ENCODE assay signal across 7 mouse cellular contexts in the genomic region with DNA sequence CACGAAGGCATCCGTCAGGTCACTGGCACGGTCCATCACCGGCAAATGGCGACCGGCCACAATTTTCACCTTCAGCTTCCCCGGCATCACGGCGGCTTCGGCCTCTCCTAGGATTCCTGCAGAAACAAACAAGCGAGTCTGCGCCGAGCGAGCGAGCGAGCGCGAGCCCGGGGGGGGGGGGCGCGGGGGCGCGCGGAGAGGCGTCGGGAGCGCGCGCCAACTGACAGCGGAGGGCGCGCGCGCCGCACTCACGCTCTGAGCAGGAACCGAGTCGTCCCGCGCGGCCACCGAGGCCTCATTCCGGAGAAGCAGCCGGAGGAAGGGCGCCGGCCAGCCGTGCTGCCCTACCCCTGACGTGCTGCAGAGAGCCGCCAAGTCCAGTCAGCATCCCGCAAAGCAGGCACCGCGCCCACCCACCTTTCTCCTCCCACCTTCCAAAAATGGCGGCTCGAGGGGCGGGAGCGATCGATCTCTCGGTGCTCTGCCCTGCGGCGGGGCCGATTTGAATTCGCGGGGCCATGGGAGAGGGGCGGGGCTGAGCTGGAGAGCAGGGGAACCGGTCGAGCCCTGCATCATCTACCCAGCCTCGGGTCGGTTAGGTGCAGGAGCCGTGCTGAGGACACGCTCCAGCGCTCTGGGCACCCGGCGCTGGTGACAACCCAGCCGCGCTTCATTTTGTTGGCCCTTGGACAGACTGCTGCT. TPM values are rescaled to one million over a fixed set of nuclear protein-coding genes. Genes with fewer than 3 reads are reported as not detected.
DNase-seq lines count a peak whose midpoint lies in the region; ATAC-seq lines count a peak whose summit lies in the region.

A gene (minus strand): TSS at position 461 of the 702 bp plus-strand sequence.

- no peaks in the 10 kb centered on the region for H3K4me1 ChIP-seq in embryonic facial prominence, embryonic 11.5 days (ENCODE audit: control insufficient read depth, insufficient read depth, low read length)
- 0 out of 2 replicates have a peak, but pooled peaks cover 2% of the 10 kb centered on the region for H3K4me1 ChIP-seq in limb, embryonic 11.5 days (ENCODE audit: control insufficient read depth, insufficient read depth, low read length)
- peaks cover 16% of the 10 kb centered on the region for H3K4me1 ChIP-seq in midbrain, embryonic 14.5 days (ENCODE audit: control insufficient read depth, insufficient read depth, low read length)

- peak; percentile 99 for DNase-seq in adrenal gland, postnatal 14 days
- DNase-seq in embryonic facial prominence, embryonic 11.5 days (ENCODE audit: low spot score), result peak; percentile 97
- peak; percentile 98 for DNase-seq in kidney, adult 18-20 months
- DNase-seq in limb, embryonic 11.5 days (ENCODE audit: low spot score), result peak; percentile 99
- peak; percentile 98 for DNase-seq in midbrain, embryonic 14.5 days
- peak; percentile 92 to 95 for DNase-seq in spleen, adult 18-20 months

- under 1% methylated on average over 65 of the region's 75 CpGs for WGBS in embryonic facial prominence, embryonic 11.5 days
- under 1% methylated on average over 74 of the region's 75 CpGs for WGBS in limb, embryonic 11.5 days
- WGBS in midbrain, embryonic 14.5 days, result under 1% methylated on average over 75 of the region's 75 CpGs

- H3K4me2 ChIP-seq in embryonic facial prominence, embryonic 11.5 days (ENCODE audit: low read depth, low read length), result peak within 1 kb of the TSS; percentile 76
- peak within 1 kb of the TSS; percentile 76 for H3K4me2 ChIP-seq in limb, embryonic 11.5 days (ENCODE audit: low read depth, severe bottlenecking)
- peak within 1 kb of the TSS; percentile 76 for H3K4me2 ChIP-seq in midbrain, embryonic 14.5 days (ENCODE audit: low read length)

- ATAC-seq in embryonic facial prominence, embryonic 11.5 days (replicated peaks; ENCODE audit: insufficient number of reproducible peaks, low FRiP score, low TSS enrichment, low read depth), result peak; percentile 92
- ATAC-seq in granulocyte monocyte progenitor cell, adult 5-6 weeks (replicated peaks; ENCODE audit: poor library complexity, severe bottlenecking), result peak; percentile 91
- ATAC-seq in limb, embryonic 11.5 days (ENCODE audit: insufficient number of reproducible peaks, low FRiP score, low TSS enrichment, low read depth), result peak; percentile 93
- peak; percentile 95 for ATAC-seq in midbrain, embryonic 14.5 days (ENCODE audit: low FRiP score, low TSS enrichment)

- peak within 1 kb of the TSS; percentile 83 for H3K27ac ChIP-seq in embryonic facial prominence, embryonic 11.5 days (replicated peaks; ENCODE audit: low read depth, low read length)
- H3K27ac ChIP-seq in limb, embryonic 11.5 days (replicated peaks; ENCODE audit: low read depth, low read length), result peak within 1 kb of the TSS; percentile 84
- peak within 1 kb of the TSS; percentile 98 for H3K27ac ChIP-seq in midbrain, embryonic 14.5 days (replicated peaks; ENCODE audit: low read depth, low read length)

- peak within 1 kb of the TSS; percentile 83 for H3K9ac ChIP-seq in embryonic facial prominence, embryonic 11.5 days (replicated peaks; ENCODE audit: low read length)
- peak within 1 kb of the TSS; percentile 81 for H3K9ac ChIP-seq in limb, embryonic 11.5 days (ENCODE audit: low read length)
- H3K9ac ChIP-seq in midbrain, embryonic 14.5 days (replicated peaks; ENCODE audit: low read length), result peak within 1 kb of the TSS; percentile 86

- no peaks in the 10 kb centered on the region for H3K27me3 ChIP-seq in embryonic facial prominence, embryonic 11.5 days (ENCODE audit: control insufficient read depth, insufficient read depth, low read length)
- H3K27me3 ChIP-seq in limb, embryonic 11.5 days (ENCODE audit: control insufficient read depth, insufficient read depth, low read length), result no peaks in the 10 kb centered on the region
- no peaks in the 10 kb centered on the region for H3K27me3 ChIP-seq in midbrain, embryonic 14.5 days (ENCODE audit: control insufficient read depth, insufficient read depth, low read length)

- no peaks in the 10 kb centered on the region for H3K36me3 ChIP-seq in embryonic facial prominence, embryonic 11.5 days (replicated peaks; ENCODE audit: control insufficient read depth, insufficient read depth, low read depth, low read length)
- no peaks in the 10 kb centered on the region for H3K36me3 ChIP-seq in limb, embryonic 11.5 days (ENCODE audit: control insufficient read depth, insufficient read depth, low read length)
- peaks cover 14% of the 10 kb centered on the region for H3K36me3 ChIP-seq in midbrain, embryonic 14.5 days (ENCODE audit: control insufficient read depth, insufficient read depth, low read length)

- peak within 1 kb of the TSS; percentile 93 for H3K4me3 ChIP-seq in embryonic facial prominence, embryonic 11.5 days (ENCODE audit: low read depth, low read length)
- H3K4me3 ChIP-seq in limb, embryonic 11.5 days (ENCODE audit: low read depth, low read length), result peak within 1 kb of the TSS; percentile 88
- H3K4me3 ChIP-seq in midbrain, embryonic 14.5 days (replicated peaks; ENCODE audit: low read depth, low read length), result peak within 1 kb of the TSS; percentile 88

- H3K9me3 ChIP-seq in embryonic facial prominence, embryonic 11.5 days (replicated peaks; ENCODE audit: control insufficient read depth, low read length), result no peaks in the 10 kb centered on the region
- no peaks in the 10 kb centered on the region for H3K9me3 ChIP-seq in limb, embryonic 11.5 days (ENCODE audit: control insufficient read depth, low read length)
- no peaks in the 10 kb centered on the region for H3K9me3 ChIP-seq in midbrain, embryonic 14.5 days (ENCODE audit: control insufficient read depth, low read length)

RNA-seq across cellular contexts. Expression of the gene that starts here (rescaled TPM):
- total RNA-seq in adrenal gland, postnatal 14 days (2021), result 18.5 and 23.5 TPM in 2 replicates
- polyA plus RNA-seq in embryonic facial prominence, embryonic 11.5 days (2014; fragmentation: Nextera tagmentation; extraction: Ambion mirVana), result 22.4 and 22.5 TPM in 2 replicates
- 80.3 and 105 TPM in 2 replicates for total RNA-seq in granulocyte monocyte progenitor cell, adult 5-6 weeks (2014; fragmentation: Nextera tagmentation)
- total RNA-seq in granulocyte monocyte progenitor cell, adult 5-6 weeks (2017), result 50.8 and 51.8 TPM in 2 replicates
- polyA plus RNA-seq in limb, embryonic 11.5 days (2014; fragmentation: Nextera tagmentation; extraction: Ambion mirVana), result 29.2 and 29.5 TPM in 2 replicates
- 34.4 and 42.8 TPM in 2 replicates for polyA plus RNA-seq in midbrain, embryonic 14.5 days (2014; fragmentation: Nextera tagmentation; extraction: Ambion mirVana)

Comparison
In these comparisons a context has a peak if more than half of its experiments do, and no peak if none do; other contexts are left out.
1. Peak in every context shown above with its lines: DNase-seq, ATAC-seq, H3K4me3 ChIP-seq and H3K27ac ChIP-seq.